Mouse (Mus musculus) layer of hippocampus, postnatal 25 days (tissue): ENCODE data around the gene Akap13. TPM values are rescaled to one million over a fixed set of nuclear protein-coding genes. Genes with fewer than 3 reads are reported as not detected.
A peak's percentile ranks its signal among the peaks of the same experiment; 100 is the strongest.

Experiments
- DNase-seq, 2 experiments: peaks; one replicate each; pipeline ENCODE4 v3.0.0; 2022; ENCODE audit warnings: mixed read lengths in 2 of 2, low spot score in 1 of 2; ENCODE audit errors: extremely low spot score in 1 of 2
- total RNA-seq, 2 experiments: library from RNA; stranded (reverse); gene quantifications; 2 replicates each; pipeline ENCODE4 v1.2.3; 2021

Gene Akap13
- total RNA-seq, 2 experiments from 2014 or later: 54.0 to 70.8 TPM

GRCm38 (mm10) chr7:75456152-75456888, 986 bp downstream of the Akap13 start:
- no peak for DNase-seq

GRCm38 (mm10) chr7:75460290-75460689, 5.0 kb downstream of the Akap13 start:
- DNase-seq: no peak

GRCm38 (mm10) chr7:75463579-75464162, 8.3 kb downstream of the Akap13 start:
- DNase-seq: no peak

GRCm38 (mm10) chr7:75467791-75468190, 12.5 kb downstream of the Akap13 start:
- DNase-seq: no peak

GRCm38 (mm10) chr7:75470318-75470925, 15.1 kb downstream of the Akap13 start:
- DNase-seq: no peak

- no peak for DNase-seq
Observed at GRCm38 (mm10) chr7:75472316-75473195, 17.2 kb downstream of the Akap13 start.

GRCm38 (mm10) chr7:75473294-75473693, 18.0 kb downstream of the Akap13 start:
- DNase-seq: no peak

- no peak for DNase-seq
Observed at GRCm38 (mm10) chr7:75474064-75474463, 18.7 kb downstream of the Akap13 start.

- no peak for DNase-seq
Observed at GRCm38 (mm10) chr7:75474564-75475150, 19.3 kb downstream of the Akap13 start.

- no peak for DNase-seq
Observed at GRCm38 (mm10) chr7:75478060-75478459, 22.7 kb downstream of the Akap13 start.

GRCm38 (mm10) chr7:75480721-75481426, 25.5 kb downstream of the Akap13 start:
- DNase-seq: no peak

- no peak for DNase-seq
Observed at GRCm38 (mm10) chr7:75486031-75486430, 30.7 kb downstream of the Akap13 start.

- DNase-seq: peak in 1 of 2 experiments; percentile 14
Observed at GRCm38 (mm10) chr7:75495941-75496441, 40.7 kb downstream of the Akap13 start.

GRCm38 (mm10) chr7:75498627-75499026, 43.3 kb downstream of the Akap13 start:
- DNase-seq: no peak

GRCm38 (mm10) chr7:75499271-75499670, 43.9 kb downstream of the Akap13 start:
- no peak for DNase-seq

- DNase-seq: no peak
Observed at GRCm38 (mm10) chr7:75500164-75500563, 44.8 kb downstream of the Akap13 start.

- no peak for DNase-seq
Observed at GRCm38 (mm10) chr7:75500793-75501192, 45.5 kb downstream of the Akap13 start.

GRCm38 (mm10) chr7:75504524-75504923, 49.2 kb downstream of the Akap13 start:
- no peak for DNase-seq

- DNase-seq: no peak
Observed at GRCm38 (mm10) chr7:75506628-75507027, 51.3 kb downstream of the Akap13 start.
